Mouse (Mus musculus) cerebellum, adult 9-10 months (tissue): Measurements from ENCODE around the gene Fbxw9.

Experiments
- DNase-seq: peaks from one replicate; pipeline ENCODE4 v3.0.0; 2022

The Fbxw9 gene

GRCm38 (mm10) chr8:85059879-85060616 is at the start of gene Fbxw9:
Gene Fbxw9, plus strand, starts transcription at chr8:85060055.
- peak; percentile 92 for DNase-seq

GRCm38 (mm10) chr8:85011242-85011641 is 48.6 kb upstream of the Fbxw9 start:
- DNase-seq = no peak

- peak; percentile 81 for DNase-seq
Observed at GRCm38 (mm10) chr8:85013230-85013840, 46.5 kb upstream of the Fbxw9 start.

DNA sequence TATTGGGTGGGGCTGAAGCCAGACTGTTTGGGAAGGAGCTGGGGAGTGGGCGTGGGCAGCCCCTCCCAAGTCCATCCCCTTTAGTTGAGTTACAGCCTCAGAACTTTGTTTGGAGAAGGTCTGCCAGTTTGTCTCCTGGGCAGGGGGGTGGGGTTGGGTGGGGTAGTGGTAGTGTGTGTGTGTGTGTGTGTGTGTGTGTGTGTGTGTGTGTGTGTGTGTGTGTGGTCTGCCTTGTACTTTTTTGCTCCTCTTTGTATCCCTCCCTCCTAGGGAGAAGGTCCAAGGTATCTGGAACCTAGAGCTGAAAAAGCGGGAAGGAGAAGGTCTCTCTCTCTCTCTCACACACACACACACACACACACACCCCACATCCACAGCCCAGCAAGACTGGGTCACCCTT is 45.4 kb upstream of the Fbxw9 start, which contains the start of gene Best2:
Best2 (minus strand) TSS at position 101 of the 400 bp plus-strand sequence.
- DNase-seq = no peak

- DNase-seq = no peak
Observed at GRCm38 (mm10) chr8:85016724-85017123, 43.1 kb upstream of the Fbxw9 start.

DNA sequence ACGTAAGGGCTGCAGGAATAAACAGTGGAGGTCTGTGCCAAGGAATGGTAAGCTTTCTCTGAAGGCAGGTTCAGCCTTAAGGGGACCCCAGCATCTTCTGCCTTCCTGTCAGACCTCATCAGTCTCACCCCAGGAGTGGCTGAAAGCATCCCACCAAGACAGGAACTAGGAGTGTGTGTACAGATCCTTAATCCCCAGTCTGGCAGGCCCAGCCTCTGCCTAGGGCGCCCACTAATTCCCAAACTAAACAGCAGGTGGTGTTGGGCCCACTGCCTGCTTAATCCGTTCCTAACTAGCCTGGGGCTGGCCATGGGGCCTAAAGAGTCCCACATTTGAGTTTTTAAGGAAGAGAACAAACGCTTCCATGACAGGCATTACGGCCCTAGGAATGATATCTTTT is 42.6 kb upstream of the Fbxw9 start:
- DNase-seq = no peak

- no peak for DNase-seq
Observed at GRCm38 (mm10) chr8:85021514-85022055, 38.3 kb upstream of the Fbxw9 start.

GRCm38 (mm10) chr8:85023846-85024245 is 36.0 kb upstream of the Fbxw9 start:
- DNase-seq = peak; percentile 51

GRCm38 (mm10) chr8:85025098-85025932 is 34.5 kb upstream of the Fbxw9 start, which contains the start of gene Asna1:
Gene Asna1, minus strand, starts transcription at chr8:85025281.
- peak; percentile 92 for DNase-seq

GRCm38 (mm10) chr8:85026670-85027515 is 33.0 kb upstream of the Fbxw9 start, which contains the start of gene Trir:
Gene Trir, plus strand, starts transcription at chr8:85026823.
- DNase-seq = peak; percentile 96

- peak; percentile 42 for DNase-seq
Observed at GRCm38 (mm10) chr8:85027516-85027855, 32.4 kb upstream of the Fbxw9 start.

DNA sequence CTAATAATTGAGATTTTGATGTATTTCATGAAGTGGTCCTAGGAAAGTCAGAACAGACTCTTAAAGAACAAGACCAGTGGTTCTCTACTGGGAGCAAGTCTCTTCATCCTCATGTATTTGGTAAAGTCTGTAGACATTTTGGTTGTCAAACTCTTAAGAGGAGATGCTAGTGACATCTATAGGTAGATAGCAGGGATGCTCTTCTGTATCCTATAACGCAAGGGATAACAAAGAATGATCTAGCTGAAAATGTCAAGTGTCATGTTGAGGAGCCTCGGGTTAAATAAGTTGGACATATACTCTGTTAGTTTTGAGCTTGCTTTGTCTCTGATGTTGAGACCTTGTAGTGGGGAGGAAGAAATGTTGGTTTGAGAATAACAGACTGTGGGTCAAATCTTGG is 31.9 kb upstream of the Fbxw9 start:
- DNase-seq = no peak

GRCm38 (mm10) chr8:85029271-85029670 is 30.6 kb upstream of the Fbxw9 start:
- peak; percentile 40 for DNase-seq

- no peak for DNase-seq
Observed at GRCm38 (mm10) chr8:85032622-85033311, 27.1 kb upstream of the Fbxw9 start.

DNA sequence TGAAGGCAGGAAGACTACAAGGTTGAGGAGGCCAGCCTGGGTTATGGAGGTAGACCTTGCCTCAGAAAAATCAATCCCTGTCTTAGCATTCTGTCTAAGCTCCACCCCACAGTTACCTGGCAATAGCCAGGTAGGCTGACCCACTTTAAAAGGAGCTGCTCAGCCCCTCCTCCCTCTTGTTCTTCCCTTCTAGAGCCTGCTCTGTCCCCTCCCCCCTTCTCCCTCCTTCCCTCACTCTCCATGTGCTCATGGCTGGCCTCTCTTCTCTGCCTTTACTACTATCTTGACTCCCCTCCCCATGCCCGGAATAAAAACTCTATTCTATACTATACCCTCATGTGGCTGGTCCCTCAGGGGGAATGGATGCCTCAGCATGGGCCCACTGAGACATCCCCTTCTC is 26.0 kb upstream of the Fbxw9 start:
- DNase-seq = peak; percentile 57

- DNase-seq = peak; percentile 76
Observed at GRCm38 (mm10) chr8:85034764-85035163, 25.1 kb upstream of the Fbxw9 start.

DNA sequence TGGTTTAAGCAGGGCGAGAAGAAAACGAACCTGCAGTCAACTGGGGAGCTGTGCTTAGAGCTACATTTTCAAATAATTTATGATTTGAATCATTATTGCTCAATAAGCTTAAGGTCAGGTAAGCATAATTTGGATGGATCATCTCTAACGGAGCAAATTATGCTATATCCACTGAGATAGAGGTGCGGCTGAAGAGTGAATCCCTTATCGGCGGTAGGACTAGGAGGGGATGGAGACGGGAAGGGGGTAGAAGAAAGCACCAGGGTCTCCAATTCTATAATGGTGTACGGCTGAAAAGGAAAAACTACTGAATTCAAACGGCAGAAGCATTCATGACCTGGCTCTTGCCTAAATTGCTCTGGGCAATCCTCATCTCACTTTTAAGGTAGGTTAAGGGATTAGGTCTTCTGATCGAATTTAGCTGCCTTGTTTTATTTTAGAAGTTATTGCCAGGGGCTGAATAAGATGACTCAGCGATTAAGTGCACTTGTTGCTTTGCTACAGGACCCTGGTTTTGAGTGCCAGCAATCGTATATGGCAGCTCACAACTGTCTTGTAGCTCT is 24.6 kb upstream of the Fbxw9 start:
- peak; percentile 61 for DNase-seq

- DNase-seq = peak; percentile 59
Observed at GRCm38 (mm10) chr8:85035728-85036310, 24.0 kb upstream of the Fbxw9 start.

- no peak for DNase-seq
Observed at GRCm38 (mm10) chr8:85036381-85036717, 23.5 kb upstream of the Fbxw9 start.

GRCm38 (mm10) chr8:85036718-85037365 is 23.0 kb upstream of the Fbxw9 start, which contains the start of gene Tnpo2:
Gene Tnpo2, plus strand, starts transcription at chr8:85036915.
- DNase-seq = peak; percentile 95

GRCm38 (mm10) chr8:85037366-85037680 is 22.5 kb upstream of the Fbxw9 start:
- DNase-seq = no peak
